Mouse (Mus musculus): ENCODE measurements around the gene Olfr1415. TPM values are rescaled to one million over a fixed set of nuclear protein-coding genes. Genes with fewer than 3 reads are reported as not detected.
"Not testable (repeated sequence)": the region's sequence is repeated elsewhere in the genome, so short reads cannot be mapped to it uniquely, and the experiment has no call there.

The Olfr1415 gene
- not detected in 2 replicates for polyA plus RNA-seq (2015; fragmentation: Nextera tagmentation; extraction: Ambion mirVana)

- Histone ChIP-seq H3K4me3 (no peak within 1 kb of the TSS), H3K27me3 (no peaks in the 10 kb centered on the region), H3K27ac (replicated peaks) (no peak within 1 kb of the TSS), H3K9ac (no peak within 1 kb of the TSS), H3K9me3 (no peaks in the 10 kb centered on the region), H3K4me2 (no peak within 1 kb of the TSS), H3K36me3 (no peaks in the 10 kb centered on the region), H3K4me1 (replicated peaks) (no peaks in the 10 kb centered on the region)
- 83% methylated on average over 2 of the region's 2 CpGs for WGBS
- ATAC-seq (ENCODE audit: low FRiP score, low read depth) = no peak
Observed at GRCm38 (mm10) chr1:92496001-92496400, at the start of gene Olfr1415. Olfr1415 (minus strand) TSS chr1:92496101.

GRCm38 (mm10) chr1:92539071-92539470, 43.2 kb upstream of the Olfr1415 start:
- no peak overlapping the region for H3K4me3 ChIP-seq
- no peaks in the 10 kb centered on the region for H3K9me3 ChIP-seq
- no peaks in the 10 kb centered on the region for H3K27me3 ChIP-seq
- ATAC-seq (ENCODE audit: low FRiP score, low read depth) = no peak
- no peak overlapping the region for H3K27ac ChIP-seq (replicated peaks)
- no peak overlapping the region for H3K4me2 ChIP-seq
- 37% methylated on average over 2 of the region's 2 CpGs for WGBS
- no peaks in the 10 kb centered on the region for H3K36me3 ChIP-seq
- H3K9ac ChIP-seq = no peak overlapping the region
- H3K4me1 ChIP-seq (replicated peaks) = no peaks in the 10 kb centered on the region

GRCm38 (mm10) chr1:92536972-92537371, 41.1 kb upstream of the Olfr1415 start:
- H3K4me1 ChIP-seq (replicated peaks) = no peaks in the 10 kb centered on the region

GRCm38 (mm10) chr1:92523764-92524163, 27.9 kb upstream of the Olfr1415 start:
- Histone ChIP-seq H3K4me2 (no peak overlapping the region), H3K9ac (no peak overlapping the region), H3K27me3 (no peaks in the 10 kb centered on the region), H3K9me3 (no peaks in the 10 kb centered on the region), H3K4me3 (no peak overlapping the region), H3K4me1 (replicated peaks) (peaks cover 5% of the 10 kb centered on the region; the same call in 1 of the 2 replicates), H3K27ac (replicated peaks) (no peak overlapping the region), H3K36me3 (no peaks in the 10 kb centered on the region)
- no peak for ATAC-seq (ENCODE audit: low FRiP score, low read depth)
- 88% methylated on average over 3 of the region's 3 CpGs for WGBS

More at GRCm38 (mm10) chr1:92536972-92537371, 41.1 kb upstream of the Olfr1415 start:
- Histone ChIP-seq H3K27ac (replicated peaks) (no peak overlapping the region), H3K27me3 (no peaks in the 10 kb centered on the region), H3K4me3 (no peak overlapping the region), H3K9ac (no peak overlapping the region), H3K4me2 (no peak overlapping the region), H3K9me3 (no peaks in the 10 kb centered on the region), H3K36me3 (no peaks in the 10 kb centered on the region)
- WGBS = 49% methylated on average over 5 of the region's 5 CpGs
- ATAC-seq (ENCODE audit: low FRiP score, low read depth) = no peak

DNA sequence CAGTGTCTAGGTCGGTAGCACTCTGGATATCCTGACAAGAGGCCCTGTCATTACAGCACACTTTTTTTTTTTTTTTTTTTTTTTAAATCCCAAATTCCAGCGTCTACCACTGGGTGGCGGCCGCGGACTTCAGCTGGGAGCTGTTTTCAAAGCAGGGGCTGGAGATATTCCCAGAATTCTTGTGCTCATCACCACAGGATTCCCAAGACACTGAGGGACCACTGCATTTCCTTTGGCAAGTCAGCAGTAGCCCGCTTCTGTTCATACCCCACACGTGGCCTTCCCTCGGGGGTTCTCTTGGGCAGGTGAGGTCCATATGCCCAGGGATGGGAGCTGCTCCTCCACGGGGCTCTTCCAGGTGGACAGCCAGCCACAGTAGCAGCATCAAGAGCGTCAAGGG, 25.5 kb upstream of the Olfr1415 start:
- ATAC-seq (ENCODE audit: low FRiP score, low read depth) = peak; percentile 59; the same call in 1 of the 2 replicates
- no peak overlapping the region for H3K27ac ChIP-seq (replicated peaks)
- 18% methylated on average over 10 of the region's 10 CpGs for WGBS
- no peak overlapping the region for H3K9ac ChIP-seq
- no peak overlapping the region for H3K4me3 ChIP-seq
- peak overlapping the region; percentile 38 for H3K4me2 ChIP-seq
- H3K36me3 ChIP-seq = no peaks in the 10 kb centered on the region
- no peaks in the 10 kb centered on the region for H3K9me3 ChIP-seq
- H3K4me1 ChIP-seq (replicated peaks) = peaks cover 5% of the 10 kb centered on the region; the same call in 1 of the 2 replicates
- no peaks in the 10 kb centered on the region for H3K27me3 ChIP-seq

DNA sequence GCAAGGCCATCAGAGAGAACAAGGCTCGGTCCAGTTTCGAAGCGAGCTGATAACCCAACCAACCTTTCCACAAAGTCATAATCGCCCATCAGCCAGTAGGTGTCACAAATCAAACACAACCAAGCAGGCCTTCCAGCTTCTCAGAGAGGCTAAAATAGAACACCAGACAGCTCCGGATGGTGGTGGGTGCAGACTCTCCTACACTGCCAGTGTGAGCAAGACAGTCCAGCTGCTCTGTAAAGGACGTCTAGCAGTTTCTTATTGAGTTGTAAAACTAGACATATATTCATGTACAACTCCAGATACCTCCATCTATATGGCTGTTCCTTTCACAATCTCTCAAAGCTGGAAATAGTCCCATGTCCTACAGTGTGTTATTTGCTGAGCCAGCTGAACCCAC, 23.1 kb upstream of the Olfr1415 start:
- no peak overlapping the region for H3K9ac ChIP-seq
- no peak for ATAC-seq (ENCODE audit: low FRiP score, low read depth)
- no peak overlapping the region for H3K4me3 ChIP-seq
- no peaks in the 10 kb centered on the region for H3K9me3 ChIP-seq
- 85% methylated on average over 6 of the region's 6 CpGs for WGBS
- peaks cover 5% of the 10 kb centered on the region; the same call in 1 of the 2 replicates for H3K4me1 ChIP-seq (replicated peaks)
- no peaks in the 10 kb centered on the region for H3K27me3 ChIP-seq
- no peaks in the 10 kb centered on the region for H3K36me3 ChIP-seq
- H3K27ac ChIP-seq (replicated peaks) = no peak overlapping the region
- no peak overlapping the region for H3K4me2 ChIP-seq

DNA sequence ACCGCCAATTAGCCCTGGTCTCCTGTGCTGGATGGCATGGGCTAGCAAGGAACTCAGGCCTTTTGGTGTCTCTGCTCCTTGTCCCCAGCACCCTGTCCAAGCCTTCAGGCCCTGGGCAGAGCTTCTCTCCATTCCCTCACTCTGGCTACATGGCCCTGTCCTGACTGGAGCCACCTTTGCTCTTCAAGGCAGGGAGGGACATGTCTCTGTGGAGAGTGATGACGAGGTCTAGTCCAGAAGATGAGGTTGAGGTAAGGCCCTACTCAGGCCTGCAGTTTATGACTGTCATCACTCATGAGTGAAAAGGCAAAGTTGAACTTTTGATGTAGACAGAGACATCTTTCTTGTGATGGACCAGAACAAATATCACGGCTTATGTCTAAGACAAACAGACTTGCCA, 22.7 kb upstream of the Olfr1415 start, which contains the start of gene Olfr1414:
Gene Olfr1414 (minus strand): TSS at position 101 of the 400 bp plus-strand sequence.
- Histone ChIP-seq H3K4me3 (no peak within 1 kb of the TSS), H3K27me3 (no peaks in the 10 kb centered on the region), H3K4me2 (no peak within 1 kb of the TSS), H3K36me3 (no peaks in the 10 kb centered on the region), H3K9ac (no peak within 1 kb of the TSS), H3K9me3 (no peaks in the 10 kb centered on the region), H3K4me1 (replicated peaks) (peaks cover 5% of the 10 kb centered on the region; the same call in 1 of the 2 replicates), H3K27ac (replicated peaks) (no peak within 1 kb of the TSS)
- no peak for ATAC-seq (ENCODE audit: low FRiP score, low read depth)
- 91% methylated on average over 3 of the region's 3 CpGs for WGBS

GRCm38 (mm10) chr1:92515390-92515789, 19.5 kb upstream of the Olfr1415 start:
- Histone ChIP-seq H3K9ac (no peak overlapping the region), H3K27ac (replicated peaks) (no peak overlapping the region), H3K27me3 (no peaks in the 10 kb centered on the region), H3K4me3 (no peak overlapping the region), H3K36me3 (no peaks in the 10 kb centered on the region), H3K4me2 (no peak overlapping the region), H3K9me3 (no peaks in the 10 kb centered on the region), H3K4me1 (replicated peaks) (no peaks in the 10 kb centered on the region)
- WGBS = 91% methylated on average over 11 of the region's 11 CpGs
- no peak for ATAC-seq (ENCODE audit: low FRiP score, low read depth)

GRCm38 (mm10) chr1:92511646-92512045, 15.7 kb upstream of the Olfr1415 start:
- ATAC-seq (ENCODE audit: low FRiP score, low read depth); H3K4me1 ChIP-seq (replicated peaks); H3K9ac ChIP-seq; H3K4me3 ChIP-seq; H3K36me3 ChIP-seq; H3K27me3 ChIP-seq; H3K4me2 ChIP-seq; H3K9me3 ChIP-seq; H3K27ac ChIP-seq (replicated peaks): not testable (repeated sequence)
- WGBS = 80% methylated on average over 5 of the region's 5 CpGs

DNA sequence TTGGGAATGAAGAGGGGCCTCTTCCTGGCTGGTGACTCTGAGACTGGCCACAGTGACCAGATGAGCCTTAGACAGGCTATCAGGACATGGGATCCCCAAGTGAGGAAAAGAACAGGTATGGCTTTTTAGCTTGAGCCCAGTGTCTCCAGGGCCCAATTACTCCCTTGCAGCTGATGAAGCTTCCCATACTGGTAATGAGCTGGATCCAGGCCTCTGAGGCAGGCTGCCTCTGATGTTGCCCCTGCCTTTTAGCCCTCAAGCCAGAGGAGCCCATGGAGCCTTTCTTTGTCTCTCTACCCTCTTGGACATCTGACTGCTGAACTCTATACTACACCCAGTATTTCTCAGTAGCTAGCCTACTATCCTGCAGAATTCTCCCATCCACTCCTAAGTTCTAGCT, 10.9 kb downstream of the Olfr1415 start, which contains the start of gene Olfr1416:
Gene Olfr1416 (minus strand): TSS at position 101 of the 400 bp plus-strand sequence.
- H3K4me2 ChIP-seq = no peak within 1 kb of the TSS
- no peak within 1 kb of the TSS for H3K9ac ChIP-seq
- no peaks in the 10 kb centered on the region for H3K9me3 ChIP-seq
- H3K36me3 ChIP-seq = no peaks in the 10 kb centered on the region
- no peak for ATAC-seq (ENCODE audit: low FRiP score, low read depth)
- H3K4me3 ChIP-seq = no peak within 1 kb of the TSS
- H3K27ac ChIP-seq (replicated peaks) = no peak within 1 kb of the TSS
- no peaks in the 10 kb centered on the region for H3K4me1 ChIP-seq (replicated peaks)
- H3K27me3 ChIP-seq = no peaks in the 10 kb centered on the region

DNA sequence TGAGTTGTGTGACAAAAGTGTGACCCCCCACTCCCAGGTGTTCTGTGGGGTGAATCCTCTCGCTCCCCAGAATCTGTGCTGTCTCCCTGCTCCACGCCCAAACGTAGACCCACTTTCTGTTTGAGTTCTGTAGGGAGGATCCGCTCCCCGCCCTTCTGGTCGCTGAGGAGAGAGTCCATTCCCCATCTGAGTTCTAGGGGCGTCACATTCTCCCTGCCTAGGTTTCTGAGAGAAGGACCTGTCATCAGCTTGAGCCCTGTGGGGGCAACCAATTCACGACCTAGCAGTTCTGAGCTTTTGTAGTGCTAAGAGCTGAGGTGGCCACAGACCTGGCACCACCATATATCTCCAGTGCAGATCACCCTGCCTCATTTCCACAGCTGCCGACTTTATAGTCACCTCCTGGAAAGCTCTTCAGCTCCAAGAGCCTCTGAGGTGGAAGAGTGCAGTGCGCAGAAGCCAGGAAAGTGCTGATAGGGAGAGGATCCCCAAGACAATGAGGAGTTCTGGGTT, 21.8 kb downstream of the Olfr1415 start:
- Histone ChIP-seq H3K4me2 (peak overlapping the region; percentile 100), H3K9me3 (no peaks in the 10 kb centered on the region), H3K27ac (replicated peaks) (peak overlapping the region; percentile 61), H3K4me3 (peak overlapping the region; percentile 78), H3K36me3 (peaks cover 17% of the 10 kb centered on the region), H3K27me3 (peaks cover 3% of the 10 kb centered on the region; the same call in 1 of the 2 replicates), H3K9ac (peak overlapping the region; percentile 58), H3K4me1 (replicated peaks) (peaks cover 22% of the 10 kb centered on the region)
- WGBS = 7% methylated on average over 10 of the region's 10 CpGs
- peak; percentile 42 for ATAC-seq (ENCODE audit: low FRiP score, low read depth)

DNA sequence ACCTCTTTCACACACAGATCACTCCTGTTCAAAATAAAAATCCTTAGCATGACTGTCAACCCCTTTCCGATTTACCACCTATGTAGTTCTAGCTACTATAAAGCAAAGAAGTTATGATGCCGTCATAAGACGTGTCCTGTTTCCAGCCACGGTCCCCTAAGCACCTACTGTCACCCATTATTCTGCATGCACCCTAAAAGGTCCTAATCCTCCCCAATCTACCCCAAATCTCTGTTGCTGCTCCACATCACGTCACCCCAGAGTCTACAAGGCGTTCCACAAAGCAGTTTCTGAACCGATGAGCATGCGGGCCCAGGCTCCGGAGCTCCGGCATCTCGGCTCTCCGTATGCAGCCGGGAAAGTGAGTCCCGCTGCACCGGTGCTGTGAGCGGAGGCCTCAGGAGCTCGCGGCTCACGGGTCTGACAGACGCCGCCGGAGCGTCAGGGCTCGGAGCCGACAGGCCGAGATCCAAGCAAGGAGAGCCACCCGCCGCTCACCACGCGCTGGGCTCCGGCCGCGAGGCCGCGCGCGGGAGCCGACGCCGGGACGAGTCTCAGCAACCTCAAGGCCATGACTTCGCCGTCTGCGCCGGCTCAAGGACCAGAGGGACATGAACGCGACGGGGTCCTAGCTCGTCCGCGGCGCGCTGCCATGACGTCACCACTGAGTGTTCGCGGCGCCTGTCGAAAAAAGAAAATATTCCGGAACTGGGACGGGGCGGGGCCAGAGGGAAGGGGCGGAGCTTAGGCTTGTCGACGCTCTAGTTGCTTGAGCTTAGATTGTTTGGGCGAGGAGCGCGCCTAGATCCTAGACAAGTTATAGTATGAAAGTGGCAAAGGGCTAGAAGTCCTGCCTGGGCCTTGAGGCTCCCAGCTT, 22.5 kb downstream of the Olfr1415 start, which contains the start of gene Ndufa10:
Gene Ndufa10 (minus strand): TSS at position 696 of the 877 bp plus-strand sequence.
- peak; percentile 92 for ATAC-seq (ENCODE audit: low FRiP score, low read depth)
- peak within 1 kb of the TSS; percentile 98 for H3K9ac ChIP-seq
- peaks cover 22% of the 10 kb centered on the region for H3K4me1 ChIP-seq (replicated peaks)
- H3K4me2 ChIP-seq = peak within 1 kb of the TSS; percentile 100
- H3K27me3 ChIP-seq = peaks cover 3% of the 10 kb centered on the region; the same call in 1 of the 2 replicates
- WGBS = under 1% methylated on average over 67 of the region's 67 CpGs
- peak within 1 kb of the TSS; percentile 78 for H3K4me3 ChIP-seq
- peak within 1 kb of the TSS; percentile 79 for H3K27ac ChIP-seq (replicated peaks)
- H3K9me3 ChIP-seq = no peaks in the 10 kb centered on the region
- H3K36me3 ChIP-seq = peaks cover 24% of the 10 kb centered on the region
